Comparison of ENCODE assay signal across 29 mouse cellular contexts in the genomic region with DNA sequence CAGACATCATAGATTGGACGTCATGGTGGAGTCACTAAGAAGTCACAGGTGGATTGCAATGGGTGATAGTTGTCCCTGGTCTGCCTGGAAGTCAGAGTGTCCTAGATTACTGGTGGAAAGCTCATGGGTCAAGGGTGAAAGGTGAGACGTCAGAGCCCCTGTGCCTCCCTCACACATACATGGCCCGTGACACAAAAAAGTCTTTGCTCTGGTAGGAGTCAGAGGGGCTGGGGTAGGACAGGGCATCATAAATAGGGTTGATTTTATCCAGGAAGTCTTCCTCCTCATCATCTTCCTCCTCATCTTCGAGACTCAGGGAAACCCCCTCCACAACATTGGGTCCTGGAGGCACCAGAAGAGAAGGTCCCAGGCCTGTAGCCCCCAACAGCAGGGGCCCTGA. TPM values are rescaled to one million over a fixed set of nuclear protein-coding genes. Genes with fewer than 3 reads are reported as not detected.
DNase-seq lines count a peak whose midpoint lies in the region; ATAC-seq lines count a peak whose summit lies in the region.
"Had no signal": no experiment of that assay in that cellular context is flagged by ENCODE, and none has a peak within 500 bp of the region (broad histone marks: within the 10 kb centered on the region; RNA-seq: fewer than 3 reads in every experiment).

No protein-coding gene starts in this region.

- no peak overlapping the region for H3K4me2 ChIP-seq in hindbrain, embryonic 13.5 days
- H3K4me2 ChIP-seq in liver, embryonic 12.5 days = 0 out of 2 replicates have a peak overlapping the region, but pooled peaks have one; percentile 84

- WGBS in hindbrain, embryonic 13.5 days = 92% methylated on average over 4 of the region's 4 CpGs
- WGBS in hindbrain, embryonic 10.5 days = 83% methylated on average over 4 of the region's 4 CpGs
- WGBS in liver, embryonic 12.5 days (ENCODE audit: insufficient replicate concordance) = 54% methylated on average over 4 of the region's 4 CpGs

- peaks cover 44% of the 10 kb centered on the region for H3K36me3 ChIP-seq in hindbrain, embryonic 13.5 days
- H3K36me3 ChIP-seq in hindbrain, embryonic 10.5 days = peaks cover 65% of the 10 kb centered on the region
- peaks cover 49% of the 10 kb centered on the region for H3K36me3 ChIP-seq in liver, embryonic 12.5 days

- H3K27ac ChIP-seq in hindbrain, embryonic 13.5 days = peak overlapping the region; percentile 93; the same call in 1 of the 2 replicates
- H3K27ac ChIP-seq in hindbrain, embryonic 10.5 days = no peak overlapping the region
- no peak overlapping the region for H3K27ac ChIP-seq in liver, embryonic 12.5 days
- H3K27ac ChIP-seq: heart, adult 2 months had no signal

- peaks cover 6% of the 10 kb centered on the region for H3K9me3 ChIP-seq in hindbrain, embryonic 13.5 days
- H3K9me3 ChIP-seq in hindbrain, embryonic 10.5 days = peaks cover 15% of the 10 kb centered on the region
- no peaks in the 10 kb centered on the region; the same call in 1 of the 2 replicates for H3K9me3 ChIP-seq in liver, embryonic 12.5 days (replicated peaks)
- H3K9me3 ChIP-seq: G1E; hindbrain, embryonic 15.5 days had no signal

- H3K27me3 ChIP-seq in hindbrain, embryonic 13.5 days = no peaks in the 10 kb centered on the region
- no peaks in the 10 kb centered on the region for H3K27me3 ChIP-seq in hindbrain, embryonic 10.5 days (ENCODE audit: insufficient read depth, poor library complexity, severe bottlenecking)
- no peaks in the 10 kb centered on the region for H3K27me3 ChIP-seq in liver, embryonic 12.5 days (replicated peaks)
- H3K27me3 ChIP-seq: CH12.LX; forebrain, embryonic 13.5 days; heart, embryonic 13.5 days; hindbrain, embryonic 15.5 days; Patski had no signal

- peaks cover 26% of the 10 kb centered on the region for H3K4me1 ChIP-seq in hindbrain, embryonic 13.5 days (replicated peaks)
- H3K4me1 ChIP-seq in hindbrain, embryonic 10.5 days (replicated peaks) = peaks cover 23% of the 10 kb centered on the region
- H3K4me1 ChIP-seq in liver, embryonic 12.5 days = peaks cover 38% of the 10 kb centered on the region

- DNase-seq in cerebellum, adult 9-10 months = peak; percentile 63
- DNase-seq in hindbrain, embryonic 10.5 days (ENCODE audit: low spot score) = no peak
- no peak for DNase-seq in liver
- DNase-seq: adrenal gland, postnatal 10 days; adrenal gland, postnatal 36 days; B cell, adult 2 months; cerebellum, adult 11 months; cerebellum, postnatal 14 days; gastrocnemius, postnatal 10 days; gastrocnemius, postnatal 36 days; heart, adult 2 months; heart, postnatal 14 days; heart, postnatal 4 days; kidney, adult 18-20 months had no signal

- H3K9ac ChIP-seq in hindbrain, embryonic 13.5 days = no peak overlapping the region
- H3K9ac ChIP-seq in liver, embryonic 12.5 days = no peak overlapping the region
- H3K9ac ChIP-seq: forebrain, embryonic 13.5 days had no signal

- no peak overlapping the region for H3K4me3 ChIP-seq in hindbrain, embryonic 13.5 days
- no peak overlapping the region for H3K4me3 ChIP-seq in hindbrain, embryonic 10.5 days
- H3K4me3 ChIP-seq in liver, embryonic 12.5 days = no peak overlapping the region
- H3K4me3 ChIP-seq: forebrain, embryonic 13.5 days; heart, adult 2 months had no signal

- ATAC-seq in cerebellum, adult (ENCODE audit: insufficient number of reproducible peaks, low FRiP score, low TSS enrichment) = no peak
- ATAC-seq in hindbrain, embryonic 13.5 days (ENCODE audit: low FRiP score) = no peak
- ATAC-seq in liver, embryonic 12.5 days = no peak
- ATAC-seq: forebrain, embryonic 13.5 days; forebrain, embryonic 16.5 days; inflammation-experienced regulatory T-cells, adult 6 months; intestine, embryonic 16.5 days; Patski had no signal

RNA-seq across cellular contexts. Expression of a gene that starts 2.1 kb away (rescaled TPM):
- polyA plus RNA-seq in hindbrain, embryonic 13.5 days (2015; fragmentation: Nextera tagmentation; extraction: Ambion mirVana) = 119 and 124 TPM in 2 replicates
- polyA plus RNA-seq in hindbrain, embryonic 10.5 days (2016; fragmentation: Nextera tagmentation; extraction: Ambion mirVana) = 209 and 211 TPM in 2 replicates
- 188 and 207 TPM in 2 replicates for polyA plus RNA-seq in liver, embryonic 12.5 days (2016; fragmentation: Nextera tagmentation; extraction: Ambion mirVana)

RNA-seq across cellular contexts. Expression of a gene that starts 18.4 kb away (rescaled TPM):
- polyA plus RNA-seq in hindbrain, embryonic 13.5 days (2015; fragmentation: Nextera tagmentation; extraction: Ambion mirVana) = 339 and 374 TPM in 2 replicates
- 179 and 230 TPM in 2 replicates for polyA plus RNA-seq in hindbrain, embryonic 10.5 days (2016; fragmentation: Nextera tagmentation; extraction: Ambion mirVana)
- 1,254 and 1,289 TPM in 2 replicates for polyA plus RNA-seq in liver, embryonic 12.5 days (2016; fragmentation: Nextera tagmentation; extraction: Ambion mirVana)

RNA-seq across cellular contexts. Expression of a gene that starts 24.9 kb away (rescaled TPM):
- 2.7 and 3.8 TPM in 2 replicates for polyA plus RNA-seq in hindbrain, embryonic 13.5 days (2015; fragmentation: Nextera tagmentation; extraction: Ambion mirVana)
- polyA plus RNA-seq in hindbrain, embryonic 10.5 days (2016; fragmentation: Nextera tagmentation; extraction: Ambion mirVana) = 2.2 and 2.3 TPM in 2 replicates
- polyA plus RNA-seq in liver, embryonic 12.5 days (2016; fragmentation: Nextera tagmentation; extraction: Ambion mirVana) = 190 and 197 TPM in 2 replicates

RNA-seq across cellular contexts. Expression of a gene that starts 32.9 kb away (rescaled TPM):
- 49.1 and 49.8 TPM in 2 replicates for polyA plus RNA-seq in hindbrain, embryonic 13.5 days (2015; fragmentation: Nextera tagmentation; extraction: Ambion mirVana)
- polyA plus RNA-seq in hindbrain, embryonic 10.5 days (2016; fragmentation: Nextera tagmentation; extraction: Ambion mirVana) = 89.0 and 99.8 TPM in 2 replicates
- polyA plus RNA-seq in liver, embryonic 12.5 days (2016; fragmentation: Nextera tagmentation; extraction: Ambion mirVana) = 31.9 and 34.4 TPM in 2 replicates

RNA-seq across cellular contexts. Expression of a gene that starts 36.1 kb away (rescaled TPM):
- polyA plus RNA-seq in hindbrain, embryonic 13.5 days (2015; fragmentation: Nextera tagmentation; extraction: Ambion mirVana) = 0.12 TPM in 1 of 2 replicates, not detected in the other
- not detected in 2 replicates for polyA plus RNA-seq in hindbrain, embryonic 10.5 days (2016; fragmentation: Nextera tagmentation; extraction: Ambion mirVana)
- 15.4 and 18.1 TPM in 2 replicates for polyA plus RNA-seq in liver, embryonic 12.5 days (2016; fragmentation: Nextera tagmentation; extraction: Ambion mirVana)
- polyA plus RNA-seq: embryonic facial prominence, embryonic 11.5 days; embryonic facial prominence, embryonic 14.5 days; forebrain, embryonic 10.5 days; forebrain, embryonic 16.5 days; heart, adult 2 months; hindbrain, embryonic 15.5 days had no signal

Comparison
In these comparisons a context has a peak if more than half of its experiments do, and no peak if none do; other contexts are left out.
1. RNA of a gene that starts 24.9 kb away (polyA plus RNA-seq): 190 to 197 TPM in liver, embryonic 12.5 days; 2.7 to 3.8 TPM in hindbrain, embryonic 13.5 days and 2.2 to 2.3 TPM in hindbrain, embryonic 10.5 days; every median in the first group is over 10 times any median in the second.